In the genomic region with DNA sequence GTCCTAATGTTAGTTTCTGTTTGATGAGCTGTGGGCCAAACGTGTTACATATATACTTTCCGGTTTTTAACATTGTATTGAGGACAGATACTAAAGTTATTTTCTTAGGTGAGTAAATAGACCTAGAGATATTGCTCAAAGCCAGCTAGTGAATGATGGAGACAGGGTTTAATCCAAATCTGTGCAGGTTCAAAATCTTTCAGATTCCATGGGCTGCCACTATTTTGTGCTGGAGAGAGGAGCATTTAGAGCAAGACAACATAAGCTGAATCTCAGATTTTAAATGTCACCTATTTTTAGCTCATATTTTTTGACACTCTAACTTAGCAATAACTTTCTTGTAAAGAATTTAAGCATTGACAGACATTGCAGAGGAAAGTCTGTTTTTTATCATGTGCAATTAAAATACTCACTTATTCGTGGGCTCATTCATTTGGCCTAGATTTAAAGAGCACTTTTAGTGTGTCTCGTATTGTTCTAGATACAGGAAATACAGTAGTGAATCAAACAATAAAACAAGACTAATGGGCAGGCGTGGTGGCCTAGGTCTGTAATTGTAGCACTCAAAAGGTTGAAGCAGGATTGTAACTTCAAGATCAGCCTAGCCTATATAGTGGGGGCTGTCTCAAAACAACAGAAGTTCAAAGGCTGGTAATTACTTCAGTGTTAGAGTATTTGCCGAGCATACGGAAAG, we compare ENCODE assay signal across 8 mouse cellular contexts. TPM values are rescaled to one million over a fixed set of nuclear protein-coding genes. Genes with fewer than 3 reads are reported as not detected.
DNase-seq lines count a peak whose midpoint lies in the region; ATAC-seq and TF ChIP-seq lines count a peak whose summit lies in the region.

No protein-coding gene starts in this region.

- peaks cover 20% of the 10 kb centered on the region for H3K4me1 ChIP-seq in heart, embryonic 12.5 days (replicated peaks)
- H3K4me1 ChIP-seq in CH12.LX (ENCODE audit: control insufficient read depth in 1 of 2, insufficient read depth in 2 of 2) = peaks cover 8 to 63% of the 10 kb centered on the region in 2 experiments
- peaks cover 31% of the 10 kb centered on the region for H3K4me1 ChIP-seq in forebrain, embryonic 16.5 days (replicated peaks; ENCODE audit: control insufficient read depth, insufficient read depth, low read length)
- H3K4me1 ChIP-seq in liver, embryonic 16.5 days (ENCODE audit: control insufficient read depth, low read depth, low read length) = peaks cover 25% of the 10 kb centered on the region

- peaks cover 10% of the 10 kb centered on the region for H3K36me3 ChIP-seq in heart, embryonic 12.5 days
- H3K36me3 ChIP-seq in CH12.LX (replicated peaks in 1 of 2; ENCODE audit: control insufficient read depth in 1 of 2, insufficient read depth in 1 of 2, low read length in 1 of 2) = peaks cover 14 to 42% of the 10 kb centered on the region in 2 experiments
- no peaks in the 10 kb centered on the region for H3K36me3 ChIP-seq in forebrain, embryonic 16.5 days (ENCODE audit: control insufficient read depth, insufficient read depth)
- H3K36me3 ChIP-seq in liver, embryonic 16.5 days (ENCODE audit: control insufficient read depth, insufficient read depth) = no peaks in the 10 kb centered on the region; the same call in 1 of the 2 replicates

- in situ Hi-C loops in CH12.LX (cut with MboI; ENCODE audit: low pct_ligation_motif_present, low pct_unique_long_range_greater_than_20kb, low sequenced_read_pairs) = no loop called here

- no peak for DNase-seq in heart, adult 8-10 months (ENCODE audit: low spot score)
- DNase-seq in CH12.LX (ENCODE audit: extremely low read depth) (no peak), adipocyte (ENCODE audit: low spot score) (no peak)
- no peak for DNase-seq in cerebellum, adult 11 months
- DNase-seq in T-cell, adult 2 months (ENCODE audit: low spot score) = no peak

- H3K79me2 ChIP-seq in CH12.LX (replicated peaks; ENCODE audit: control insufficient read depth, extremely low read depth, insufficient read depth, poor library complexity, severe bottlenecking) = peaks cover 80% of the 10 kb centered on the region

- no peak overlapping the region for H3K27ac ChIP-seq in heart, embryonic 12.5 days (ENCODE audit: poor library complexity, severe bottlenecking)
- H3K27ac ChIP-seq in CH12.LX (ENCODE audit: insufficient read depth, low read depth) = no peak overlapping the region; the same call in none of the 2 replicates
- H3K27ac ChIP-seq in forebrain, embryonic 16.5 days (ENCODE audit: low read length) = peak overlapping the region; percentile 97
- H3K27ac ChIP-seq in liver, embryonic 16.5 days (ENCODE audit: low read length) = peak overlapping the region; percentile 98

- H3K9me3 ChIP-seq in heart, embryonic 12.5 days (replicated peaks) = no peaks in the 10 kb centered on the region
- no peaks in the 10 kb centered on the region for H3K9me3 ChIP-seq in CH12.LX (replicated peaks; ENCODE audit: low read length)
- H3K9me3 ChIP-seq in forebrain, embryonic 16.5 days (ENCODE audit: control insufficient read depth, low read length) = no peaks in the 10 kb centered on the region
- H3K9me3 ChIP-seq in liver, embryonic 16.5 days (replicated peaks; ENCODE audit: control insufficient read depth, low read length) = no peaks in the 10 kb centered on the region

- WGBS in heart, embryonic 12.5 days = 50% methylated on average over 7 of the region's 7 CpGs
- 54% methylated on average over 7 of the region's 7 CpGs for WGBS in forebrain, embryonic 16.5 days
- 45% methylated on average over 7 of the region's 7 CpGs for WGBS in liver, embryonic 16.5 days (ENCODE audit: insufficient replicate concordance)

- peak overlapping the region; percentile 91 for H3K4me2 ChIP-seq in heart, embryonic 12.5 days
- peak overlapping the region; percentile 100 for H3K4me2 ChIP-seq in CH12.LX (ENCODE audit: insufficient read depth, low read depth, poor library complexity, severe bottlenecking)
- peak overlapping the region; percentile 61 for H3K4me2 ChIP-seq in forebrain, embryonic 16.5 days (ENCODE audit: low read length)
- H3K4me2 ChIP-seq in liver, embryonic 16.5 days (ENCODE audit: low read depth, low read length) = peak overlapping the region; percentile 64

- no peak for TF ChIP-seq RAD21 in CH12.LX (IDR thresholded peaks at IDR 0.05; ENCODE audit: low read depth, low read length)

- no peak for ATAC-seq in heart, embryonic 12.5 days (ENCODE audit: insufficient number of reproducible peaks, low FRiP score)
- no peak for ATAC-seq in forebrain, embryonic 16.5 days
- ATAC-seq in liver, embryonic 16.5 days (ENCODE audit: low read depth) = no peak

- TF ChIP-seq CTCF in CH12.LX (conservative IDR thresholded peaks at IDR 0.05 in 1 of 2, IDR thresholded peaks at IDR 0.05 in 1 of 2; ENCODE audit: low read depth in 2 of 2, low read length in 2 of 2) = no peak

- dilution Hi-C loops in CH12.LX (cut with MboI; ENCODE audit: extremely low pct_ligation_motif_present, extremely low pct_unique_long_range_greater_than_20kb, low sequenced_read_pairs) = no loop called here

- TF ChIP-seq POLR2A in CH12.LX (IDR thresholded peaks at IDR 0.05; ENCODE audit: low read depth, low read length) = no peak

- no peaks in the 10 kb centered on the region for H3K27me3 ChIP-seq in heart, embryonic 12.5 days (replicated peaks)
- H3K27me3 ChIP-seq in CH12.LX (replicated peaks) = no peaks in the 10 kb centered on the region
- H3K27me3 ChIP-seq in forebrain, embryonic 16.5 days (replicated peaks; ENCODE audit: control insufficient read depth, insufficient read depth, low read length) = no peaks in the 10 kb centered on the region
- no peaks in the 10 kb centered on the region for H3K27me3 ChIP-seq in liver, embryonic 16.5 days (ENCODE audit: control insufficient read depth, insufficient read depth, low read depth, low read length)

- H3K4me3 ChIP-seq in heart, embryonic 12.5 days = peak overlapping the region; percentile 91
- H3K4me3 ChIP-seq in CH12.LX (replicated peaks in 1 of 3; ENCODE audit: low read depth in 2 of 3, low read length in 2 of 3, poor library complexity in 1 of 3) = peak overlapping the region; percentile 91 to 98 (median 97)
- H3K4me3 ChIP-seq in forebrain, embryonic 16.5 days (replicated peaks; ENCODE audit: low read length) = peak overlapping the region; percentile 76
- H3K4me3 ChIP-seq in liver, embryonic 16.5 days (ENCODE audit: low read depth, low read length) = peak overlapping the region; percentile 92

- peak overlapping the region; percentile 97; the same call in 1 of the 2 replicates for H3K9ac ChIP-seq in heart, embryonic 12.5 days
- peak overlapping the region; percentile 97 for H3K9ac ChIP-seq in CH12.LX (ENCODE audit: insufficient read depth, low read depth)
- H3K9ac ChIP-seq in forebrain, embryonic 16.5 days (replicated peaks; ENCODE audit: low read depth, low read length) = no peak overlapping the region
- H3K9ac ChIP-seq in liver, embryonic 16.5 days (ENCODE audit: low read depth, low read length) = peak overlapping the region; percentile 90

- TF ChIP-seq EP300 in CH12.LX (IDR thresholded peaks at IDR 0.05; ENCODE audit: low read length) = peak; percentile 35; the same call in 1 of the 2 replicates

RNA-seq across cellular contexts. Expression of a gene that starts 0.7 kb away (rescaled TPM):
- 26.1 and 28.5 TPM in 2 replicates for polyA plus RNA-seq in heart, embryonic 12.5 days (2016; fragmentation: Nextera tagmentation; extraction: Ambion mirVana)
- 10 to 100 TPM; 32.6 to 33.8 (median 32.7) TPM for total RNA-seq in heart, adult 8-10 months (2022)
- total RNA-seq in CH12.LX (2012; rRNA removed) (65.5 and 71.0 TPM in 2 replicates), CH12.LX (2014; rRNA removed) (29.7 and 30.4 TPM in 2 replicates)
- polyA plus RNA-seq in CH12.LX (2012; ENCODE audit: insufficient read length, low read depth) = 99.9 and 104 TPM in 2 replicates
- polyA plus RNA-seq in forebrain, embryonic 16.5 days (2015; fragmentation: Nextera tagmentation; extraction: Ambion mirVana) = 33.7 and 34.6 TPM in 2 replicates
- polyA plus RNA-seq in liver, embryonic 16.5 days (2015; fragmentation: Nextera tagmentation; extraction: Ambion mirVana) = 9.9 and 10.3 TPM in 2 replicates

RNA-seq across cellular contexts. Expression of a gene that starts 0.9 kb away (rescaled TPM):
- polyA plus RNA-seq in heart, embryonic 12.5 days (2016; fragmentation: Nextera tagmentation; extraction: Ambion mirVana) = 47.5 and 50.1 TPM in 2 replicates
- 10 to 100 TPM; 49.8 to 58.7 (median 53.6) TPM for total RNA-seq in heart, adult 8-10 months (2022)
- total RNA-seq in CH12.LX (2012; rRNA removed) (95.4 and 119 TPM in 2 replicates), CH12.LX (2014; rRNA removed) (89.1 and 93.0 TPM in 2 replicates)
- 61.4 and 62.8 TPM in 2 replicates for polyA plus RNA-seq in CH12.LX (2012; ENCODE audit: insufficient read length, low read depth)
- 71.8 and 73.0 TPM in 2 replicates for polyA plus RNA-seq in forebrain, embryonic 16.5 days (2015; fragmentation: Nextera tagmentation; extraction: Ambion mirVana)
- 30.5 and 31.6 TPM in 2 replicates for polyA plus RNA-seq in liver, embryonic 16.5 days (2015; fragmentation: Nextera tagmentation; extraction: Ambion mirVana)

RNA-seq across cellular contexts. Expression of a gene that starts 15.1 kb away (rescaled TPM):
- 83.1 and 91.0 TPM in 2 replicates for polyA plus RNA-seq in heart, embryonic 12.5 days (2016; fragmentation: Nextera tagmentation; extraction: Ambion mirVana)
- 100 to 1,000 TPM; 201 to 242 (median 210) TPM for total RNA-seq in heart, adult 8-10 months (2022)
- total RNA-seq in CH12.LX (2012; rRNA removed) = 89.3 and 108 TPM in 2 replicates
- 55.8 and 58.9 TPM in 2 replicates for total RNA-seq in CH12.LX (2014; rRNA removed)
- 96.9 and 97.9 TPM in 2 replicates for polyA plus RNA-seq in CH12.LX (2012; ENCODE audit: insufficient read length, low read depth)
- polyA plus RNA-seq in forebrain, embryonic 16.5 days (2015; fragmentation: Nextera tagmentation; extraction: Ambion mirVana) = 56.4 and 58.6 TPM in 2 replicates
- 23.7 and 24.7 TPM in 2 replicates for polyA plus RNA-seq in liver, embryonic 16.5 days (2015; fragmentation: Nextera tagmentation; extraction: Ambion mirVana)

RNA-seq across cellular contexts. Expression of a gene that starts 44.2 kb away (rescaled TPM):
- polyA plus RNA-seq in heart, embryonic 12.5 days (2016; fragmentation: Nextera tagmentation; extraction: Ambion mirVana) = 0.54 TPM in 1 of 2 replicates, not detected in the other
- 1 to 10 TPM in 1 of 4 experiments, under 1 TPM in 3; 0.38 to 1.3 (median 0.61) TPM for total RNA-seq in heart, adult 8-10 months (2022)
- 1.1 and 1.3 TPM in 2 replicates for total RNA-seq in CH12.LX (2012; rRNA removed)
- 0.70 and 0.81 TPM in 2 replicates for total RNA-seq in CH12.LX (2014; rRNA removed)
- 1.3 and 1.4 TPM in 2 replicates for polyA plus RNA-seq in CH12.LX (2012; ENCODE audit: insufficient read length, low read depth)
- not detected in 2 replicates for polyA plus RNA-seq in forebrain, embryonic 16.5 days (2015; fragmentation: Nextera tagmentation; extraction: Ambion mirVana)
- polyA plus RNA-seq in liver, embryonic 16.5 days (2015; fragmentation: Nextera tagmentation; extraction: Ambion mirVana) = 0.06 and 0.13 TPM in 2 replicates

RNA-seq across cellular contexts. Expression of a gene that starts 53.3 kb away (rescaled TPM):
- polyA plus RNA-seq in heart, embryonic 12.5 days (2016; fragmentation: Nextera tagmentation; extraction: Ambion mirVana) = 3.1 and 3.2 TPM in 2 replicates
- total RNA-seq in heart, adult 8-10 months (2022) = 1 to 10 TPM in 2 of 4 experiments, under 1 TPM in 2; 0.62 to 1.6 (median 0.98) TPM
- 0.21 TPM in 1 of 2 replicates, not detected in the other for total RNA-seq in CH12.LX (2012; rRNA removed)
- total RNA-seq in CH12.LX (2014; rRNA removed) = not detected in 2 replicates
- 0.40 and 0.46 TPM in 2 replicates for polyA plus RNA-seq in CH12.LX (2012; ENCODE audit: insufficient read length, low read depth)
- polyA plus RNA-seq in forebrain, embryonic 16.5 days (2015; fragmentation: Nextera tagmentation; extraction: Ambion mirVana) = 0.94 and 3.0 TPM in 2 replicates
- polyA plus RNA-seq in liver, embryonic 16.5 days (2015; fragmentation: Nextera tagmentation; extraction: Ambion mirVana) = 0.36 and 0.44 TPM in 2 replicates

Comparison
In these comparisons a context has a peak if more than half of its experiments do, and no peak if none do; other contexts are left out.
1. H3K27ac ChIP-seq: peak in forebrain, embryonic 16.5 days (single experiment) and liver, embryonic 16.5 days (single experiment); none in heart, embryonic 12.5 days (single experiment) and CH12.LX (single experiment).
2. Peak in every context shown above with its lines, with median percentiles within 50 percentile points of each other: H3K4me2 ChIP-seq and H3K4me3 ChIP-seq.